Mouse (Mus musculus): Measurements from ENCODE around the gene Wnt5a. TPM values are rescaled to one million over a fixed set of nuclear protein-coding genes. Genes with fewer than 3 reads are reported as not detected.

Wnt5a gene
- polyA plus RNA-seq, 1 experiment = 112 TPM

GRCm38 (mm10) chr14:28542117-28542741 lies 37.7 kb downstream of the Wnt5a start:
- H3K4me1 ChIP-seq (ENCODE audit: control insufficient read depth, insufficient read depth, low read length) = 0 out of 2 replicates have a peak, but pooled peaks cover 3% of the 10 kb centered on the region
- no peak for TF ChIP-seq POLR2A (IDR thresholded peaks at IDR 0.05; ENCODE audit: low read depth, low read length)
- TF ChIP-seq CTCF (IDR thresholded peaks at IDR 0.05; ENCODE audit: borderline replicate concordance, insufficient read depth, low read length) = no peak
- no peak overlapping the region for H3K27ac ChIP-seq (ENCODE audit: insufficient read depth, low read length)
- no peak overlapping the region for H3K4me3 ChIP-seq (ENCODE audit: insufficient read depth, low read length)

GRCm38 (mm10) chr14:28561861-28562260 lies 57.3 kb downstream of the Wnt5a start:
- Histone ChIP-seq H3K4me1 (ENCODE audit: control insufficient read depth, insufficient read depth, low read length) (no peaks in the 10 kb centered on the region; the same call in 1 of the 2 replicates), H3K27ac (ENCODE audit: insufficient read depth, low read length) (no peak overlapping the region), H3K4me3 (ENCODE audit: insufficient read depth, low read length) (no peak overlapping the region)
- TF ChIP-seq CTCF (IDR thresholded peaks at IDR 0.05; ENCODE audit: borderline replicate concordance, insufficient read depth, low read length) (no peak), POLR2A (IDR thresholded peaks at IDR 0.05; ENCODE audit: low read depth, low read length) (no peak)

Data from embryonic fibroblast, embryonic 13.5 days (primary cell).